Mouse (Mus musculus): Measurements from ENCODE around the gene Ugt1a6b.

Ugt1a6b gene

GRCm38 (mm10) chr1:88186325-88186935 is 83.4 kb downstream of the Ugt1a6b start:
- no peaks in the 10 kb centered on the region for H3K4me1 ChIP-seq (replicated peaks; ENCODE audit: low read depth, low read length)
- no peaks in the 10 kb centered on the region for H3K9me3 ChIP-seq (ENCODE audit: low read length)
- TF ChIP-seq CTCF (conservative IDR thresholded peaks at IDR 0.05; ENCODE audit: low read length) = no peak
- TF ChIP-seq NANOG (IDR thresholded peaks at IDR 0.05; ENCODE audit: borderline replicate concordance, low read length) = no peak
- TF ChIP-seq POU5F1 (IDR thresholded peaks at IDR 0.05; ENCODE audit: borderline replicate concordance, low read length) = no peak
- H3K4me3 ChIP-seq (replicated peaks; ENCODE audit: low read length) = no peak overlapping the region
- no peaks in the 10 kb centered on the region for H3K27me3 ChIP-seq (ENCODE audit: insufficient read depth, low read length)
- no peaks in the 10 kb centered on the region for H3K36me3 ChIP-seq (ENCODE audit: insufficient read depth, low read length)

- H3K9me3 ChIP-seq (ENCODE audit: low read length) = no peaks in the 10 kb centered on the region
- TF ChIP-seq NANOG (IDR thresholded peaks at IDR 0.05; ENCODE audit: borderline replicate concordance, low read length) (no peak), POU5F1 (IDR thresholded peaks at IDR 0.05; ENCODE audit: borderline replicate concordance, low read length) (no peak), CTCF (conservative IDR thresholded peaks at IDR 0.05; ENCODE audit: low read length) (no peak)
- no peak overlapping the region for H3K4me3 ChIP-seq (replicated peaks; ENCODE audit: low read length)
- no peaks in the 10 kb centered on the region for H3K27me3 ChIP-seq (ENCODE audit: insufficient read depth, low read length)
- H3K36me3 ChIP-seq (ENCODE audit: insufficient read depth, low read length) = no peaks in the 10 kb centered on the region
- peaks cover 9% of the 10 kb centered on the region; the same call in 1 of the 2 replicates for H3K4me1 ChIP-seq (replicated peaks; ENCODE audit: low read depth, low read length)
Observed at GRCm38 (mm10) chr1:88192136-88192535, 89.1 kb downstream of the Ugt1a6b start.

- H3K27me3 ChIP-seq (ENCODE audit: insufficient read depth, low read length) = peaks cover 7% of the 10 kb centered on the region; the same call in 1 of the 2 replicates
- TF ChIP-seq POU5F1 (IDR thresholded peaks at IDR 0.05; ENCODE audit: borderline replicate concordance, low read length) (no peak), CTCF (conservative IDR thresholded peaks at IDR 0.05; ENCODE audit: low read length) (no peak), NANOG (IDR thresholded peaks at IDR 0.05; ENCODE audit: borderline replicate concordance, low read length) (no peak)
Observed at GRCm38 (mm10) chr1:88195687-88196086, 92.6 kb downstream of the Ugt1a6b start.

GRCm38 (mm10) chr1:88197443-88197842 is 94.4 kb downstream of the Ugt1a6b start:
- no peaks in the 10 kb centered on the region for H3K9me3 ChIP-seq (ENCODE audit: low read length)
- peaks cover 1% of the 10 kb centered on the region; the same call in 1 of the 2 replicates for H3K4me1 ChIP-seq (replicated peaks; ENCODE audit: low read depth, low read length)
- no peaks in the 10 kb centered on the region for H3K36me3 ChIP-seq (ENCODE audit: insufficient read depth, low read length)
- TF ChIP-seq CTCF (conservative IDR thresholded peaks at IDR 0.05; ENCODE audit: low read length) (no peak), NANOG (IDR thresholded peaks at IDR 0.05; ENCODE audit: borderline replicate concordance, low read length) (no peak), POU5F1 (IDR thresholded peaks at IDR 0.05; ENCODE audit: borderline replicate concordance, low read length) (no peak)
- no peak overlapping the region for H3K4me3 ChIP-seq (replicated peaks; ENCODE audit: low read length)
- H3K27me3 ChIP-seq (ENCODE audit: insufficient read depth, low read length) = peaks cover 16% of the 10 kb centered on the region

More at GRCm38 (mm10) chr1:88195687-88196086, 92.6 kb downstream of the Ugt1a6b start:
- Histone ChIP-seq H3K36me3 (ENCODE audit: insufficient read depth, low read length) (no peaks in the 10 kb centered on the region), H3K4me1 (replicated peaks; ENCODE audit: low read depth, low read length) (peaks cover 9% of the 10 kb centered on the region; the same call in 1 of the 2 replicates), H3K4me3 (replicated peaks; ENCODE audit: low read length) (no peak overlapping the region), H3K9me3 (ENCODE audit: low read length) (no peaks in the 10 kb centered on the region)

- Histone ChIP-seq H3K27me3 (ENCODE audit: insufficient read depth, low read length) (peaks cover 39% of the 10 kb centered on the region), H3K4me1 (replicated peaks; ENCODE audit: low read depth, low read length) (peaks cover 2% of the 10 kb centered on the region), H3K9me3 (ENCODE audit: low read length) (0 out of 2 replicates have a peak, but pooled peaks cover 6% of the 10 kb centered on the region), H3K4me3 (replicated peaks; ENCODE audit: low read length) (no peak overlapping the region), H3K36me3 (ENCODE audit: insufficient read depth, low read length) (no peaks in the 10 kb centered on the region)
- TF ChIP-seq POU5F1 (IDR thresholded peaks at IDR 0.05; ENCODE audit: borderline replicate concordance, low read length) (no peak), NANOG (IDR thresholded peaks at IDR 0.05; ENCODE audit: borderline replicate concordance, low read length) (no peak), CTCF (conservative IDR thresholded peaks at IDR 0.05; ENCODE audit: low read length) (no peak)
Observed at GRCm38 (mm10) chr1:88199996-88200395, 96.9 kb downstream of the Ugt1a6b start.

- H3K4me1 ChIP-seq (replicated peaks; ENCODE audit: low read depth, low read length) = peaks cover 4% of the 10 kb centered on the region
- H3K9me3 ChIP-seq (ENCODE audit: low read length) = 0 out of 2 replicates have a peak, but pooled peaks cover 6% of the 10 kb centered on the region
- no peak for TF ChIP-seq NANOG (IDR thresholded peaks at IDR 0.05; ENCODE audit: borderline replicate concordance, low read length)
- TF ChIP-seq CTCF (conservative IDR thresholded peaks at IDR 0.05; ENCODE audit: low read length) = no peak
- TF ChIP-seq POU5F1 (IDR thresholded peaks at IDR 0.05; ENCODE audit: borderline replicate concordance, low read length) = no peak
- H3K27me3 ChIP-seq (ENCODE audit: insufficient read depth, low read length) = peaks cover 44% of the 10 kb centered on the region
- H3K36me3 ChIP-seq (ENCODE audit: insufficient read depth, low read length) = no peaks in the 10 kb centered on the region
- no peak within 1 kb of the TSS for H3K4me3 ChIP-seq (replicated peaks; ENCODE audit: low read length)
Observed at GRCm38 (mm10) chr1:88200456-88200855, 97.4 kb downstream of the Ugt1a6b start, which contains the start of gene Ugt1a2. Gene Ugt1a2 (plus strand): TSS chr1:88200601.

- Histone ChIP-seq H3K4me3 (replicated peaks; ENCODE audit: low read length) (peak within 1 kb of the TSS; percentile 73), H3K4me1 (replicated peaks; ENCODE audit: low read depth, low read length) (peaks cover 4% of the 10 kb centered on the region), H3K27me3 (ENCODE audit: insufficient read depth, low read length) (peaks cover 59% of the 10 kb centered on the region), H3K9me3 (ENCODE audit: low read length) (peaks cover 26% of the 10 kb centered on the region), H3K36me3 (ENCODE audit: insufficient read depth, low read length) (no peaks in the 10 kb centered on the region)
- TF ChIP-seq NANOG (IDR thresholded peaks at IDR 0.05; ENCODE audit: borderline replicate concordance, low read length) (no peak), CTCF (conservative IDR thresholded peaks at IDR 0.05; ENCODE audit: low read length) (no peak), POU5F1 (IDR thresholded peaks at IDR 0.05; ENCODE audit: borderline replicate concordance, low read length) (no peak)
Observed at GRCm38 (mm10) chr1:88205294-88205922, 102.4 kb downstream of the Ugt1a6b start, which contains the start of gene Dnajb3. Gene Dnajb3 (minus strand): TSS chr1:88205782.

GRCm38 (mm10) chr1:88206843-88207479 is 103.9 kb downstream of the Ugt1a6b start:
- peaks cover 26% of the 10 kb centered on the region for H3K9me3 ChIP-seq (ENCODE audit: low read length)
- peaks cover 4% of the 10 kb centered on the region for H3K4me1 ChIP-seq (replicated peaks; ENCODE audit: low read depth, low read length)
- TF ChIP-seq CTCF (conservative IDR thresholded peaks at IDR 0.05; ENCODE audit: low read length) = no peak
- H3K36me3 ChIP-seq (ENCODE audit: insufficient read depth, low read length) = no peaks in the 10 kb centered on the region
- H3K4me3 ChIP-seq (replicated peaks; ENCODE audit: low read length) = no peak overlapping the region
- peaks cover 50% of the 10 kb centered on the region for H3K27me3 ChIP-seq (ENCODE audit: insufficient read depth, low read length)

Measured in E14TG2a.4 (cell line).